Comparison of ENCODE assay signal across 8 mouse cellular contexts in genomic region chr10:68104481-68104880, GRCm38 (mm10).
DNase-seq lines count a peak whose midpoint lies in the region; ATAC-seq and TF ChIP-seq lines count a peak whose summit lies in the region.

No protein-coding gene starts in this region.

- H3K9me3 ChIP-seq in embryonic facial prominence, embryonic 11.5 days (replicated peaks; ENCODE audit: control insufficient read depth, low read length), result no peaks in the 10 kb centered on the region
- no peaks in the 10 kb centered on the region for H3K9me3 ChIP-seq in neural tube, embryonic 14.5 days (ENCODE audit: control insufficient read depth, low read length)

- no peak for ATAC-seq in embryonic facial prominence, embryonic 11.5 days (replicated peaks; ENCODE audit: insufficient number of reproducible peaks, low FRiP score, low TSS enrichment, low read depth)
- no peak for ATAC-seq in neural tube, embryonic 14.5 days (ENCODE audit: low read depth)

- no peak overlapping the region for H3K4me3 ChIP-seq in left cerebral cortex, adult 2 months
- H3K4me3 ChIP-seq in embryonic facial prominence, embryonic 11.5 days (ENCODE audit: low read depth, low read length), result no peak overlapping the region
- H3K4me3 ChIP-seq in neural tube, embryonic 14.5 days (ENCODE audit: low read depth, low read length), result no peak overlapping the region

- peaks cover 2% of the 10 kb centered on the region; the same call in 1 of the 2 replicates for H3K36me3 ChIP-seq in embryonic facial prominence, embryonic 11.5 days (replicated peaks; ENCODE audit: control insufficient read depth, insufficient read depth, low read depth, low read length)
- H3K36me3 ChIP-seq in neural tube, embryonic 14.5 days (ENCODE audit: control insufficient read depth, insufficient read depth, low read length), result no peaks in the 10 kb centered on the region

- no peak for DNase-seq in left cerebral cortex, adult 2 months (ENCODE audit: extremely low spot score in 1 of 2, low spot score in 2 of 2)
- DNase-seq in left cerebral cortex, adult 9 months (ENCODE audit: low spot score in 2 of 2), result no peak
- DNase-seq in embryonic facial prominence, embryonic 11.5 days (ENCODE audit: low spot score), result peak; percentile 64
- DNase-seq in induced T-regulatory cell, adult 2 months (ENCODE audit: low read depth), result peak; percentile 61
- no peak for DNase-seq in thymus, postnatal 36 days
- no peak for DNase-seq in thymus, postnatal 0 days (ENCODE audit: low spot score)
- no peak for DNase-seq in frontal cortex, postnatal 14 days (ENCODE audit: low spot score in 2 of 2)

- 20% methylated on average over 2 of the region's 2 CpGs for WGBS in embryonic facial prominence, embryonic 11.5 days
- 13% methylated on average over 2 of the region's 2 CpGs for WGBS in neural tube, embryonic 14.5 days

- H3K4me2 ChIP-seq in embryonic facial prominence, embryonic 11.5 days (ENCODE audit: low read depth, low read length), result no peak overlapping the region
- H3K4me2 ChIP-seq in neural tube, embryonic 14.5 days (ENCODE audit: low read depth, low read length), result no peak overlapping the region

- peaks cover 3% of the 10 kb centered on the region; the same call in 1 of the 2 replicates for H3K4me1 ChIP-seq in embryonic facial prominence, embryonic 11.5 days (ENCODE audit: control insufficient read depth, insufficient read depth, low read length)
- H3K4me1 ChIP-seq in neural tube, embryonic 14.5 days (ENCODE audit: control insufficient read depth, insufficient read depth, low read length), result peaks cover 21% of the 10 kb centered on the region

- peak overlapping the region; percentile 74 for H3K27ac ChIP-seq in left cerebral cortex, adult 2 months
- no peak overlapping the region for H3K27ac ChIP-seq in embryonic facial prominence, embryonic 11.5 days (replicated peaks; ENCODE audit: low read depth, low read length)
- 0 out of 2 replicates have a peak overlapping the region, but pooled peaks have one; percentile 55 for H3K27ac ChIP-seq in neural tube, embryonic 14.5 days (ENCODE audit: low read depth, low read length)

- TF ChIP-seq CTCF in left cerebral cortex, adult 2 months (IDR thresholded peaks at IDR 0.05), result no peak

- no peak overlapping the region for H3K9ac ChIP-seq in embryonic facial prominence, embryonic 11.5 days (replicated peaks; ENCODE audit: low read length)
- H3K9ac ChIP-seq in neural tube, embryonic 14.5 days (replicated peaks; ENCODE audit: low read depth, low read length), result no peak overlapping the region

- no peaks in the 10 kb centered on the region for H3K27me3 ChIP-seq in embryonic facial prominence, embryonic 11.5 days (ENCODE audit: control insufficient read depth, insufficient read depth, low read length)
- no peaks in the 10 kb centered on the region for H3K27me3 ChIP-seq in neural tube, embryonic 14.5 days (ENCODE audit: control insufficient read depth, insufficient read depth, low read length)

- intact Hi-C loops in left cerebral cortex, adult 2 months (cut with DNase I), result no loop called here

Comparison
In these comparisons a context has a peak if more than half of its experiments do, and no peak if none do; other contexts are left out.
1. DNase-seq: peak in embryonic facial prominence, embryonic 11.5 days (single experiment) and induced T-regulatory cell, adult 2 months (single experiment); none in left cerebral cortex, adult 2 months (0 of 2), left cerebral cortex, adult 9 months (0 of 2), thymus, postnatal 36 days (0 of 2), thymus, postnatal 0 days (single experiment) and frontal cortex, postnatal 14 days (0 of 2).